9 mouse cellular contexts compared by ENCODE assay signal in the genomic region with DNA sequence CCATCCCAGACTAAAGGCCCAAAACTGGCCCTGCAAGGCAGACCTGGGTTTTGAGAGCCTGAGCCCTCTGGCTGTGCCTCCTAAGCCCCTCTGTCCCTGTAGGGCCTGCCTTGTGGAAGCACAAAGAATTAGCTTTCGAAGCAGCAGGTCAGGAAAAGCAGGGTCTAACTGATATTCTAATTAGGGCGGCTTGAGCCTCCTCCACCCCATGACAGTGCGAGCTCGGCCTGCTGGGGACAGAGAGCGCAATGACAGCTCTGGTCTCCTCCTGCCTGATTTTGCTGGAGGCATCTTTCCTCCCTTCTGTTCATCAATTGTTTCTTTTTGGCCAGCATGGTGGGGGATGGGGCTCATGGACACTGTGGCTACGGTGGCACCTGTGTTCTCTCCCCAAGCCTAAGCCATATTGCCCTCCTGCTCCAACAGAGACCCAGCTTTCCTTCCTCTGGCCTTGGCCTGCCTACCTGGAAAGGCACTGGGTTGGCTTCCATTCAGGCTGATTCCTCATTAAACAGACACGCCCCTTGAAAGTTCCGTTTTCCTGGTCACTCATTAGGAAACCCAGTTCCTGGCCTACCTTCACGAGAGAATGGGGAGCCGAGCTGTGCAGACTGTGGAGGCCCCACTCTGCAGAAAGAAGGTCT. TPM values are rescaled to one million over a fixed set of nuclear protein-coding genes. Genes with fewer than 3 reads are reported as not detected.
DNase-seq lines count a peak whose midpoint lies in the region; ATAC-seq lines count a peak whose summit lies in the region.
"Had no signal": no experiment of that assay in that cellular context is flagged by ENCODE, and none has a peak within 500 bp of the region (broad histone marks: within the 10 kb centered on the region; RNA-seq: fewer than 3 reads in every experiment).

No protein-coding gene starts in this region.

- H3K27me3 ChIP-seq in intestine, embryonic 15.5 days (replicated peaks): no peaks in the 10 kb centered on the region

- H3K27ac ChIP-seq in intestine, embryonic 15.5 days: peak overlapping the region; percentile 83

- 68% methylated on average over 10 of the region's 10 CpGs for WGBS in intestine, embryonic 15.5 days

- H3K4me3 ChIP-seq in intestine, embryonic 15.5 days (replicated peaks): no peak overlapping the region

- no peak for ATAC-seq in intestine, embryonic 15.5 days

- peaks cover 43% of the 10 kb centered on the region for H3K4me1 ChIP-seq in intestine, embryonic 15.5 days (replicated peaks)

- DNase-seq in kidney, adult 9 months: peak; percentile 61
- no peak for DNase-seq in kidney, adult 18-20 months
- DNase-seq in c-Kit-positive CD71-positive TER-119-positive erythroid progenitor cells, embryonic 14.5 days (ENCODE audit: low spot score): peak; percentile 15
- peak; percentile 73 for DNase-seq in lung, postnatal 36 days
- no peak for DNase-seq in adrenal gland, postnatal 4 days (ENCODE audit: low spot score in 2 of 2)
- DNase-seq in layer of hippocampus, adult 11-12 months (ENCODE audit: low spot score): no peak
- no peak for DNase-seq in spleen, adult 18-20 months

- H3K36me3 ChIP-seq in intestine, embryonic 15.5 days: no peaks in the 10 kb centered on the region

- H3K4me2 ChIP-seq in intestine, embryonic 15.5 days (replicated peaks): peak overlapping the region; percentile 33

- no peaks in the 10 kb centered on the region for H3K9me3 ChIP-seq in intestine, embryonic 15.5 days

- H3K9ac ChIP-seq in intestine, embryonic 15.5 days: 0 out of 2 replicates have a peak overlapping the region, but pooled peaks have one; percentile 11

RNA-seq across cellular contexts. Expression of gene Atp5mpl, which starts 23.2 kb away (rescaled TPM):
- 924 and 941 TPM in 2 replicates for polyA plus RNA-seq in intestine, embryonic 15.5 days (2015; fragmentation: Nextera tagmentation; extraction: Ambion mirVana)
- 100 to 1,000 TPM; 402 to 432 TPM for total RNA-seq in adrenal gland, postnatal 4 days (2021)

RNA-seq across cellular contexts. Expression of gene Tdrd9, which starts 27.8 kb away (rescaled TPM):
- polyA plus RNA-seq in intestine, embryonic 15.5 days (2015; fragmentation: Nextera tagmentation; extraction: Ambion mirVana): 0.46 TPM in 1 of 2 replicates, not detected in the other
- under 1 TPM; 0.34 to 0.40 TPM for total RNA-seq in adrenal gland, postnatal 4 days (2021)

RNA-seq across cellular contexts. Expression of gene Ppp1r13b, which starts 35.6 kb away (rescaled TPM):
- 19.8 and 21.7 TPM in 2 replicates for polyA plus RNA-seq in intestine, embryonic 15.5 days (2015; fragmentation: Nextera tagmentation; extraction: Ambion mirVana)
- 10 to 100 TPM; 26.7 to 30.5 TPM for total RNA-seq in adrenal gland, postnatal 4 days (2021)

RNA-seq across cellular contexts. Expression of gene Rd3l, which starts 37.6 kb away (rescaled TPM):
- polyA plus RNA-seq in intestine, embryonic 15.5 days (2015; fragmentation: Nextera tagmentation; extraction: Ambion mirVana): not detected in 2 replicates
- not detected for total RNA-seq in adrenal gland, postnatal 4 days (2021)
- polyA plus RNA-seq: large intestine, adult 2 months had no signal

Comparison
In these comparisons a context has a peak if more than half of its experiments do, and no peak if none do; other contexts are left out.
1. DNase-seq: peak in kidney, adult 9 months (single experiment), c-Kit-positive CD71-positive TER-119-positive erythroid progenitor cells, embryonic 14.5 days (single experiment) and lung, postnatal 36 days (single experiment); none in kidney, adult 18-20 months (single experiment), adrenal gland, postnatal 4 days (0 of 2), layer of hippocampus, adult 11-12 months (single experiment) and spleen, adult 18-20 months (0 of 2).